Mouse (Mus musculus): ENCODE measurements around the gene Rbp2.

- TF ChIP-seq CTCF (conservative IDR thresholded peaks at IDR 0.05; ENCODE audit: low read length) (no peak), POU5F1 (IDR thresholded peaks at IDR 0.05; ENCODE audit: borderline replicate concordance, low read length) (no peak), NANOG (IDR thresholded peaks at IDR 0.05; ENCODE audit: borderline replicate concordance, low read length) (no peak)
Measured at GRCm38 (mm10) chr9:98437819-98438218, 48.1 kb upstream of the Rbp2 start.
